Mouse (Mus musculus): Measurements from ENCODE around the gene Xylt2. TPM values are rescaled to one million over a fixed set of nuclear protein-coding genes. Genes with fewer than 3 reads are reported as not detected.

Xylt2 gene
- total RNA-seq (2021): 1 to 10 TPM; 3.6 to 3.9 TPM
- long read RNA-seq, experiment 1, transcript Xylt2-201 (11 exons, 3,442 nt): major isoform, 12 of 15 reads
- long read RNA-seq, experiment 1, partial matches to known transcripts: 1 of 15 reads
- long read RNA-seq, experiment 1, other reads (novel, unspliced or antisense): 2 of 15 reads
- long read RNA-seq, experiment 2, transcript Xylt2-201 (11 exons, 3,442 nt): major isoform, 9 of 12 reads
- long read RNA-seq, experiment 2, partial matches to known transcripts: 1 of 12 reads
- long read RNA-seq, experiment 2, other reads (novel, unspliced or antisense): 2 of 12 reads

- Histone ChIP-seq H3K27ac (peak within 1 kb of the TSS; percentile 91), H3K4me3 (peak within 1 kb of the TSS; percentile 96)
- TF ChIP-seq CTCF (IDR thresholded peaks at IDR 0.05): no peak
- peak; percentile 95 for DNase-seq
- intact Hi-C loops (cut with DNase I): no loop called here
Measured at GRCm38 (mm10) chr11:94676754-94677606, at the start of gene Xylt2. Gene Xylt2, minus strand, starts transcription at chr11:94677515.

DNA sequence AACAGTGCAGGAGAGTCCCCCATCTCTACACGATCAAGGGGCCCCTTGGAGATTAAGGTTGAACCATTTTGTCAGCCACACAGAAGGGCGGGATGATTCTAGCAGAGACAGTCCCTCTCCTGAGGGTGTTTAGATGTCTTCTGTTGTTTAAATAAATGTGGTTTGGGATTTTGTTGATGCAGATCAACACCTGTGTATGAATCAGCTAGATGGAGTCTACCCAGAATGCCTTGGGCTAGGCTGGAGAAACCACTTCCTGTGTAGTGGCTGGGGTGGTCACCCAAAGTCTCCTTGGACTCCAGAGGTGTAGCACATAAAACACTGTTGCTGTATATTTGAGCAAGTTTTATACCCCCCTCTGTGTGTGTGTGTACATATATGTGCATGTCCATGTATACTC lies 41.9 kb upstream of the Xylt2 start:
- Histone ChIP-seq H3K27ac (no peak overlapping the region), H3K4me3 (no peak overlapping the region)
- TF ChIP-seq CTCF (IDR thresholded peaks at IDR 0.05): no peak
- intact Hi-C loops (cut with DNase I): loop anchor here (10.0 kb wide), 1 partner anchor 84 kb away; no protein-coding TSS in a partner anchor
- DNase-seq: no peak

GRCm38 (mm10) chr11:94718113-94718909 lies 41.0 kb upstream of the Xylt2 start:
- intact Hi-C loops (cut with DNase I): loop anchor here (10.0 kb wide), 1 partner anchor 84 kb away; no protein-coding TSS in a partner anchor
- H3K27ac ChIP-seq: no peak overlapping the region
- no peak for DNase-seq
- H3K4me3 ChIP-seq: no peak overlapping the region
- no peak for TF ChIP-seq CTCF (IDR thresholded peaks at IDR 0.05)

GRCm38 (mm10) chr11:94717239-94717638 lies 39.9 kb upstream of the Xylt2 start:
- DNase-seq: no peak
- Histone ChIP-seq H3K27ac (no peak overlapping the region), H3K4me3 (peak overlapping the region; percentile 48)
- TF ChIP-seq CTCF (IDR thresholded peaks at IDR 0.05): no peak
- intact Hi-C loops (cut with DNase I): loop anchor here (10.0 kb wide), 1 partner anchor 82 kb away; no protein-coding TSS in a partner anchor

DNA sequence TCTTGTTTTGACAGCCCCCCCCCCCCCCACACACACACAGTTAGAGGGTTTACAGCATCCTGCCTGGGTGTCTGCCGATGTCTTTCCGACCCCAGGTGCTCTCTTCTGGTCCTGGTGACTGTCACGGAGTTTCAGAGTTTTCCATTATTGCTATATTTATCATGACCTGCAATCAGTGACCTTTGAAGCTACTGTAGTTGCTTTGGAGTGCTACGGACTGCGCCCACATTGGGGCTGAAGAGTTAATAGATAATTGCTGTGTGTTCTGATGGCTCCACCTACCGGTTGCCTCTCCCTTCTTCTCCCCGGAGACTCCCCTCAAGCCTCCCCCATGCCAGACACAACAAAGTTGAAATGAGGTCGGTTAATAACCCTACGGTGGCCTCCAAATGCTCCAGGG lies 39.4 kb upstream of the Xylt2 start:
- DNase-seq: peak; percentile 38
- peak; percentile 61 for TF ChIP-seq CTCF (IDR thresholded peaks at IDR 0.05)
- no peak overlapping the region for H3K27ac ChIP-seq
- intact Hi-C loops (cut with DNase I): loop anchor here (10.0 kb wide), 1 partner anchor 82 kb away; no protein-coding TSS in a partner anchor
- H3K4me3 ChIP-seq: peak overlapping the region; percentile 48

- H3K27ac ChIP-seq: no peak overlapping the region
- no peak overlapping the region for H3K4me3 ChIP-seq
- intact Hi-C loops (cut with DNase I): loop anchor here (10.0 kb wide), 1 partner anchor 81 kb away; no protein-coding TSS in a partner anchor
- no peak for TF ChIP-seq CTCF (IDR thresholded peaks at IDR 0.05)
- no peak for DNase-seq
Measured at GRCm38 (mm10) chr11:94715622-94716021, 38.3 kb upstream of the Xylt2 start.

- intact Hi-C loops (cut with DNase I): loop anchor here (10.0 kb wide), 1 partner anchor 79 kb away; no protein-coding TSS in a partner anchor
- Histone ChIP-seq H3K4me3 (no peak overlapping the region), H3K27ac (no peak overlapping the region)
- no peak for DNase-seq
- no peak for TF ChIP-seq CTCF (IDR thresholded peaks at IDR 0.05)
Measured at GRCm38 (mm10) chr11:94713246-94713860, 36.0 kb upstream of the Xylt2 start.

- no peak for TF ChIP-seq CTCF (IDR thresholded peaks at IDR 0.05)
- no peak within 1 kb of the TSS for H3K4me3 ChIP-seq
- DNase-seq: no peak
- no peak within 1 kb of the TSS for H3K27ac ChIP-seq
- intact Hi-C loops (cut with DNase I): no loop called here
Measured at GRCm38 (mm10) chr11:94704472-94704871, 27.2 kb upstream of the Xylt2 start, which contains the start of gene Gm11541. Gene Gm11541, minus strand, starts transcription at chr11:94704499.

GRCm38 (mm10) chr11:94704020-94704419 lies 26.7 kb upstream of the Xylt2 start:
- intact Hi-C loops (cut with DNase I): no loop called here
- no peak overlapping the region for H3K4me3 ChIP-seq
- H3K27ac ChIP-seq: no peak overlapping the region
- DNase-seq: no peak
- TF ChIP-seq CTCF (IDR thresholded peaks at IDR 0.05): no peak

DNA sequence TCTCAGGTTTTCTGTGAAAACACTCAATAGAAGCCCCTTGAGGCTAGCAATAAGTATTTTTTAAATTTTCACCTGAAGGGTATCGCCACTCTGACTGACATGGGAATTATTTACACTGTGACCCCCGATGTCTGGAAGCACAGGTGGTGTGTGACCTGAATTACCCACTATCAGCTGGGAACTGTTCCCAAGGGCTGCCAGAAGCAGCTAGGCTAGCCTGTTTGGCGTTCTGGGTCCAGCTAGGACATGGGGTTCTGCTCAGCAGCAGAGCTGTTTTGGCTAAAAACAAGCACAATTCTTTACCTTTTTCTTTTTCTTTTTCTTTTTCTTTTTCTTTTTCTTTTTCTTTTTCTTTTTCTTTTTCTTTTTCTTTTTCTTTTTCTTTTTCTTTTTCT lies 24.9 kb upstream of the Xylt2 start:
- Histone ChIP-seq H3K27ac (no peak overlapping the region), H3K4me3 (no peak overlapping the region)
- intact Hi-C loops (cut with DNase I): no loop called here
- DNase-seq: no peak
- TF ChIP-seq CTCF (IDR thresholded peaks at IDR 0.05): no peak

GRCm38 (mm10) chr11:94701401-94702215 lies 24.3 kb upstream of the Xylt2 start:
- no peak for TF ChIP-seq CTCF (IDR thresholded peaks at IDR 0.05)
- H3K4me3 ChIP-seq: peak overlapping the region; percentile 20; the same call in 1 of the 2 replicates
- intact Hi-C loops (cut with DNase I): no loop called here
- no peak overlapping the region for H3K27ac ChIP-seq
- DNase-seq: no peak

Data from gastrocnemius, adult 2 months (tissue).